Mouse (Mus musculus) kidney, adult 2 months (tissue): ENCODE data around the gene Ppp6r3.

Source experiments
- CTCF ChIP-seq: fragments of 200-500 bp; conservative IDR thresholded peaks from 2 replicates; pipeline ENCODE4 v1.5.1; 2011; ENCODE audit warnings: low read depth, mild to moderate bottlenecking, control low read depth, low read length, moderate library complexity, mixed read lengths; ENCODE audit not compliant: insufficient read depth, insufficient read length
- POLR2A ChIP-seq: fragments of 200-500 bp; IDR thresholded peaks from one replicate; pipeline ENCODE4 v1.6.1; 2011; ENCODE audit warnings: low read depth, low read length, control low read depth

GRCm38 (mm10) chr19:3544995-3545394, 30.6 kb downstream of the Ppp6r3 start:
- TF ChIP-seq CTCF (no peak), POLR2A (no peak)
